Mouse (Mus musculus) heart, adult 2 months (tissue): ENCODE measurements at regions not wholly inside any gene's neighbourhood (a gene's known extent, or its start where the extent isn't known, plus 50 kb on each side); places are given as distances from the start of the nearest gene placed in this dataset.

Experiments used
- DNase-seq, 2 experiments: peaks; one replicate each; pipeline ENCODE4 v3.0.0; 2021
- H3K27ac ChIP-seq: fragments of 200-600 bp; 2 replicates; pipeline ENCODE4 v1.8.1; 2022
- H3K27me3 ChIP-seq: fragments of 200-500 bp; 2 replicates; pipeline ENCODE4 v1.6.1; 2012; ENCODE audit warnings: mild to moderate bottlenecking, low read length, inconsistent platforms, mixed read lengths; ENCODE audit not compliant: control insufficient read depth, insufficient read depth
- H3K36me3 ChIP-seq: fragments of 200-500 bp; 2 replicates; pipeline ENCODE4 v1.6.1; 2012; ENCODE audit warnings: low read length, inconsistent platforms; ENCODE audit not compliant: control insufficient read depth, insufficient read depth
- H3K4me1 ChIP-seq: fragments of 200-500 bp; 2 replicates; pipeline ENCODE4 v1.6.1; 2011; ENCODE audit warnings: low read length; ENCODE audit not compliant: control insufficient read depth, insufficient read depth
- H3K4me3 ChIP-seq: fragments of 200-600 bp; 2 replicates; pipeline ENCODE4 v1.8.1; 2022
- H3K79me2 ChIP-seq: fragments of 200-500 bp; replicated peaks from 2 replicates; pipeline ENCODE4 v1.6.1; 2012; ENCODE audit warnings: mild to moderate bottlenecking, inconsistent platforms, low read length, moderate library complexity, mixed read lengths; ENCODE audit not compliant: control insufficient read depth, insufficient read depth
- H3K9ac ChIP-seq: fragments of 200-500 bp; 2 replicates; pipeline ENCODE4 v1.6.1; 2012; ENCODE audit warnings: low read depth, mild to moderate bottlenecking, control low read depth, inconsistent platforms, low read length, mixed read lengths
- CTCF ChIP-seq: fragments of 200-600 bp; IDR thresholded peaks from 2 replicates; pipeline ENCODE4 v1.8.1; 2022; ENCODE audit warnings: antibody characterized with exemption, mild to moderate bottlenecking, moderate library complexity
- EP300 ChIP-seq: fragments of 200-500 bp; IDR thresholded peaks from 2 replicates; pipeline ENCODE4 v1.6.1; 2011; ENCODE audit warnings: low read depth, low read length, control low read depth; ENCODE audit not compliant: insufficient read depth
- POLR2A ChIP-seq: fragments of 200-500 bp; IDR thresholded peaks from 2 replicates; pipeline ENCODE4 v1.6.1; 2011; ENCODE audit warnings: mild to moderate bottlenecking, low read depth, low read length, control low read depth; ENCODE audit not compliant: insufficient read depth
- WGBS: fragments of 180-500 bp; shearing (Covaris S2); methylation state at CpG from one replicate; pipeline ENCODE4 v1.1.7; 2018; 5-methylcytosine and 5-hydroxymethylcytosine counted together
- intact Hi-C: fragments of 180-260 bp; cut with DNase I; formaldehyde crosslinking; loops from one replicate; pipeline ENCODE4 v1.15.1; 2025

- TF ChIP-seq CTCF, result no peak
- intact Hi-C loops, result no loop called here
Measured at GRCm38 (mm10) chr7:124681212-124681611, 698.5 kb downstream of the Hs3st4 start.

GRCm38 (mm10) chr7:124681820-124682219 is 699.2 kb downstream of the Hs3st4 start:
- TF ChIP-seq CTCF (no peak), EP300 (no peak), POLR2A (no peak)
- intact Hi-C loops, result no loop called here
- H3K4me1 ChIP-seq, result no peaks in the 10 kb centered on the region
- WGBS, result 87% methylated on average over 2 of the region's 2 CpGs
- no peak overlapping the region for H3K27ac ChIP-seq
- H3K27me3 ChIP-seq, result no peaks in the 10 kb centered on the region
- H3K36me3 ChIP-seq, result no peaks in the 10 kb centered on the region
- no peak overlapping the region for H3K9ac ChIP-seq
- no peak overlapping the region for H3K4me3 ChIP-seq
- H3K79me2 ChIP-seq, result no peaks in the 10 kb centered on the region
- no peak for DNase-seq

More at GRCm38 (mm10) chr7:124681212-124681611, 698.5 kb downstream of the Hs3st4 start:
- Histone ChIP-seq H3K4me3 (no peak overlapping the region), H3K79me2 (no peaks in the 10 kb centered on the region), H3K27me3 (no peaks in the 10 kb centered on the region), H3K9ac (no peak overlapping the region), H3K27ac (no peak overlapping the region), H3K36me3 (no peaks in the 10 kb centered on the region), H3K4me1 (no peaks in the 10 kb centered on the region)
- 72% methylated on average over 10 of the region's 10 CpGs for WGBS
- no peak for DNase-seq

GRCm38 (mm10) chr7:124685424-124685823 is 702.8 kb downstream of the Hs3st4 start:
- H3K27me3 ChIP-seq, result no peaks in the 10 kb centered on the region
- H3K79me2 ChIP-seq, result no peaks in the 10 kb centered on the region
- peak; percentile 62 to 74 for DNase-seq
- H3K4me3 ChIP-seq, result no peak overlapping the region
- H3K27ac ChIP-seq, result no peak overlapping the region
- intact Hi-C loops, result no loop called here
- no peak overlapping the region for H3K9ac ChIP-seq
- H3K4me1 ChIP-seq, result no peaks in the 10 kb centered on the region
- 26% methylated on average over 2 of the region's 2 CpGs for whole genome bisulfite sequencing
- TF ChIP-seq CTCF (no peak), EP300 (no peak), POLR2A (no peak)
- H3K36me3 ChIP-seq, result no peaks in the 10 kb centered on the region

- H3K27ac ChIP-seq, result no peak overlapping the region
- no peak overlapping the region for H3K9ac ChIP-seq
- H3K4me3 ChIP-seq, result no peak overlapping the region
- no peaks in the 10 kb centered on the region for H3K36me3 ChIP-seq
- WGBS, result 47% methylated on average over 6 of the region's 6 CpGs
- DNase-seq, result no peak
- no peaks in the 10 kb centered on the region for H3K4me1 ChIP-seq
- no peaks in the 10 kb centered on the region for H3K79me2 ChIP-seq
- H3K27me3 ChIP-seq, result no peaks in the 10 kb centered on the region
- TF ChIP-seq CTCF (no peak), EP300 (no peak), POLR2A (no peak)
- intact Hi-C loops, result no loop called here
Measured at GRCm38 (mm10) chr7:124704163-124704824, 721.6 kb downstream of the Hs3st4 start.

GRCm38 (mm10) chr7:124707143-124707542 is 724.5 kb downstream of the Hs3st4 start:
- intact Hi-C loops, result no loop called here
- H3K9ac ChIP-seq, result no peak overlapping the region
- no peaks in the 10 kb centered on the region for H3K4me1 ChIP-seq
- no peaks in the 10 kb centered on the region for H3K79me2 ChIP-seq
- H3K36me3 ChIP-seq, result no peaks in the 10 kb centered on the region
- no peaks in the 10 kb centered on the region for H3K27me3 ChIP-seq
- no peak overlapping the region for H3K4me3 ChIP-seq
- 25% methylated on average over 3 of the region's 3 CpGs for WGBS
- no peak for DNase-seq
- TF ChIP-seq POLR2A (no peak), EP300 (no peak), CTCF (no peak)
- H3K27ac ChIP-seq, result no peak overlapping the region

- H3K27ac ChIP-seq, result no peak overlapping the region
- peak; percentile 27 to 46 for DNase-seq
- H3K4me3 ChIP-seq, result no peak overlapping the region
- no peaks in the 10 kb centered on the region for H3K27me3 ChIP-seq
- H3K79me2 ChIP-seq, result no peaks in the 10 kb centered on the region
- WGBS, result 49% methylated on average over 11 of the region's 11 CpGs
- intact Hi-C loops, result no loop called here
- H3K36me3 ChIP-seq, result no peaks in the 10 kb centered on the region
- H3K9ac ChIP-seq, result no peak overlapping the region
- TF ChIP-seq EP300 (no peak), CTCF (no peak), POLR2A (no peak)
- no peaks in the 10 kb centered on the region for H3K4me1 ChIP-seq
Measured at GRCm38 (mm10) chr7:124708771-124709485, 726.3 kb downstream of the Hs3st4 start.
